Mouse (Mus musculus) MEL (cell line): ENCODE measurements around the gene Gm10188. TPM values are rescaled to one million over a fixed set of nuclear protein-coding genes. Genes with fewer than 3 reads are reported as not detected.

Experiments used
- DNase-seq: peaks from one replicate; pipeline ENCODE4 v3.0.0; 2011; ENCODE audit warnings: low read depth, low spot score
- H3K27ac ChIP-seq: 2 replicates; pipeline ENCODE4 v1.5.1; 2012; ENCODE audit warnings: low read depth, mild to moderate bottlenecking, control low read depth, low read length, moderate library complexity; ENCODE audit not compliant: control insufficient read depth
- H3K27me3 ChIP-seq, 2 experiments: fragments of 150-350 bp in 1 of 2; sonication (generic) in 1 of 2; 2 replicates each; pipeline ENCODE4 v1.6.1; 2012; ENCODE audit warnings: low read length in 2 of 2, mild to moderate bottlenecking in 2 of 2, improper control_type of control experiment in 1 of 2, moderate library complexity in 1 of 2; ENCODE audit not compliant: insufficient read depth in 2 of 2, control insufficient read depth in 1 of 2
- H3K36me3 ChIP-seq, 2 experiments: 2 replicates each; pipeline ENCODE4 v1.6.1; 2012 to 2014; ENCODE audit warnings: low read length in 2 of 2, improper control_type of control experiment in 1 of 2, inconsistent platforms in 1 of 2, mild to moderate bottlenecking in 1 of 2; ENCODE audit not compliant: insufficient read depth in 2 of 2, control insufficient read depth in 1 of 2
- H3K4me1 ChIP-seq, 2 experiments: fragments of 150-350 bp in 1 of 2; sonication (generic) in 1 of 2; 2 replicates each; pipeline ENCODE4 v1.6.1; 2012; ENCODE audit warnings: low read length in 2 of 2, improper control_type of control experiment in 1 of 2, mild to moderate bottlenecking in 1 of 2; ENCODE audit not compliant: insufficient read depth in 2 of 2, control insufficient read depth in 1 of 2
- H3K4me3 ChIP-seq, 2 experiments: fragments of 150-350 bp in 1 of 2; sonication (generic) in 1 of 2; 2 replicates each; pipeline ENCODE4 v1.5.1; 2012; ENCODE audit warnings: low read depth in 2 of 2, low read length in 2 of 2, mild to moderate bottlenecking in 2 of 2, moderate library complexity in 2 of 2, control low read depth in 1 of 2, improper control_type of control experiment in 1 of 2; ENCODE audit not compliant: control insufficient read depth in 1 of 2, insufficient read depth in 1 of 2
- H3K79me2 ChIP-seq: 2 replicates; pipeline ENCODE4 v1.6.1; 2012; ENCODE audit warnings: mild to moderate bottlenecking, low read length, moderate library complexity; ENCODE audit not compliant: control insufficient read depth, poor library complexity, insufficient read depth
- H3K9ac ChIP-seq: 2 replicates; pipeline ENCODE4 v1.6.1; 2012; ENCODE audit warnings: low read depth, mild to moderate bottlenecking, control low read depth, low read length, moderate library complexity; ENCODE audit not compliant: control insufficient read depth, poor library complexity, severe bottlenecking
- H3K9me3 ChIP-seq: fragments of 150-350 bp; sonication (generic); replicated peaks from 2 replicates; pipeline ENCODE4 v1.6.1; 2012; ENCODE audit warnings: mild to moderate bottlenecking, low read length, improper control_type of control experiment, moderate library complexity; ENCODE audit not compliant: insufficient read depth
- BHLHE40 ChIP-seq: IDR thresholded peaks from 2 replicates; pipeline ENCODE4 v1.6.1; 2012; ENCODE audit warnings: low read depth, mild to moderate bottlenecking, inconsistent platforms, low read length, improper control_type of control experiment, borderline replicate concordance
- CTCF ChIP-seq, 3 experiments: IDR thresholded peaks in 2 of 3; conservative IDR thresholded peaks in 1 of 3; 2 replicates each; pipeline ENCODE4 v1.5.1; 2011 to 2012; ENCODE audit warnings: low read length in 3 of 3, low read depth in 2 of 3, mild to moderate bottlenecking in 2 of 3, improper control_type of control experiment in 1 of 3, inconsistent platforms in 1 of 3, mixed read lengths in 1 of 3, moderate library complexity in 1 of 3; ENCODE audit not compliant: control insufficient read depth in 1 of 3, insufficient read depth in 1 of 3, poor library complexity in 1 of 3, severe bottlenecking in 1 of 3
- E2F4 ChIP-seq: IDR thresholded peaks from 2 replicates; pipeline ENCODE4 v1.6.1; 2011; ENCODE audit warnings: low read depth, low read length, improper control_type of control experiment, borderline replicate concordance
- ELF1 ChIP-seq: IDR thresholded peaks from 2 replicates; pipeline ENCODE4 v1.6.1; 2014; ENCODE audit warnings: low read depth, mild to moderate bottlenecking, inconsistent platforms, low read length, improper control_type of control experiment, moderate library complexity
- EP300 ChIP-seq, 2 experiments: IDR thresholded peaks; 2 replicates each; pipeline ENCODE4 v1.6.1; 2011; ENCODE audit warnings: improper control_type of control experiment in 2 of 2, low read length in 2 of 2, low read depth in 1 of 2, mild to moderate bottlenecking in 1 of 2
- ETS1 ChIP-seq: IDR thresholded peaks from 2 replicates; pipeline ENCODE4 v1.6.1; 2012; ENCODE audit warnings: low read depth, mild to moderate bottlenecking, inconsistent platforms, low read length, improper control_type of control experiment, moderate library complexity
- GATA1 ChIP-seq: IDR thresholded peaks from 2 replicates; pipeline ENCODE4 v1.6.1; 2011; ENCODE audit warnings: low read depth, low read length, improper control_type of control experiment
- HCFC1 ChIP-seq: IDR thresholded peaks from 2 replicates; pipeline ENCODE4 v1.6.1; 2012; ENCODE audit warnings: low read depth, mild to moderate bottlenecking, inconsistent platforms, low read length, improper control_type of control experiment, moderate library complexity
- JUND ChIP-seq: IDR thresholded peaks from 2 replicates; pipeline ENCODE4 v1.6.1; 2011; ENCODE audit warnings: low read depth, mild to moderate bottlenecking, improper control_type of control experiment, low read length
- KAT2A ChIP-seq: conservative IDR thresholded peaks from 2 replicates; pipeline ENCODE4 v1.6.1; 2012; ENCODE audit warnings: low read depth, low read length, improper control_type of control experiment, inconsistent platforms
- MAFK ChIP-seq: IDR thresholded peaks from 2 replicates; pipeline ENCODE4 v1.6.1; 2011; ENCODE audit warnings: low read depth, mild to moderate bottlenecking, low read length, improper control_type of control experiment, borderline replicate concordance
- MAX ChIP-seq: IDR thresholded peaks from 2 replicates; pipeline ENCODE4 v1.6.1; 2011; ENCODE audit warnings: low read length, improper control_type of control experiment
- MAZ ChIP-seq: IDR thresholded peaks from 2 replicates; pipeline ENCODE4 v1.6.1; 2012; ENCODE audit warnings: low read depth, mild to moderate bottlenecking, inconsistent platforms, low read length, improper control_type of control experiment
- MXI1 ChIP-seq: IDR thresholded peaks from 2 replicates; pipeline ENCODE4 v1.6.1; 2011; ENCODE audit warnings: mild to moderate bottlenecking, low read depth, low read length, improper control_type of control experiment
- MYB ChIP-seq: IDR thresholded peaks from 2 replicates; pipeline ENCODE4 v1.6.1; 2011; ENCODE audit warnings: mild to moderate bottlenecking, low read depth, low read length, improper control_type of control experiment
- MYC ChIP-seq: IDR thresholded peaks from 2 replicates; pipeline ENCODE4 v1.6.1; 2011; ENCODE audit warnings: low read depth, mild to moderate bottlenecking, low read length, improper control_type of control experiment, moderate library complexity
- NELFE ChIP-seq: IDR thresholded peaks from 2 replicates; pipeline ENCODE4 v1.6.1; 2011; ENCODE audit warnings: low read depth, low read length, improper control_type of control experiment
- POLR2A ChIP-seq, 2 experiments: IDR thresholded peaks; 2 replicates each; pipeline ENCODE4 v1.6.1; 2011 to 2012; ENCODE audit warnings: low read length in 2 of 2, mild to moderate bottlenecking in 2 of 2, control low read depth in 1 of 2, improper control_type of control experiment in 1 of 2, low read depth in 1 of 2, moderate library complexity in 1 of 2; ENCODE audit not compliant: control insufficient read depth in 1 of 2, insufficient read depth in 1 of 2, poor library complexity in 1 of 2
- POLR2AphosphoS2 ChIP-seq: IDR thresholded peaks from 2 replicates; pipeline ENCODE4 v1.6.1; 2011; ENCODE audit warnings: low read length, improper control_type of control experiment
- RCOR1 ChIP-seq: IDR thresholded peaks from 2 replicates; pipeline ENCODE4 v1.6.1; 2012; ENCODE audit warnings: low read depth, mild to moderate bottlenecking, inconsistent platforms, low read length, improper control_type of control experiment
- SIN3A ChIP-seq: IDR thresholded peaks from 2 replicates; pipeline ENCODE4 v1.6.1; 2012; ENCODE audit warnings: low read length, improper control_type of control experiment, inconsistent platforms
- SMC3 ChIP-seq: IDR thresholded peaks from 2 replicates; pipeline ENCODE4 v1.6.1; 2011; ENCODE audit warnings: low read depth, low read length, improper control_type of control experiment
- TAL1 ChIP-seq: IDR thresholded peaks from 2 replicates; pipeline ENCODE4 v1.6.1; 2012; ENCODE audit warnings: mild to moderate bottlenecking, inconsistent platforms, low read length, moderate library complexity, mixed read lengths
- TCF12 ChIP-seq: IDR thresholded peaks from 2 replicates; pipeline ENCODE4 v1.6.1; 2014; ENCODE audit warnings: low read depth, mild to moderate bottlenecking, inconsistent platforms, low read length, improper control_type of control experiment, moderate library complexity
- USF1 ChIP-seq: IDR thresholded peaks from 2 replicates; pipeline ENCODE4 v1.6.1; 2014; ENCODE audit warnings: low read depth, mild to moderate bottlenecking, inconsistent platforms, low read length, improper control_type of control experiment, moderate library complexity
- USF2 ChIP-seq, 2 experiments: IDR thresholded peaks; 2 replicates each; pipeline ENCODE4 v1.6.1; 2011 to 2012; ENCODE audit warnings: improper control_type of control experiment in 2 of 2, low read length in 2 of 2, borderline replicate concordance in 1 of 2, inconsistent platforms in 1 of 2, low read depth in 1 of 2, mild to moderate bottlenecking in 1 of 2; ENCODE audit not compliant: insufficient read depth in 1 of 2
- ZC3H11A ChIP-seq: IDR thresholded peaks from 2 replicates; pipeline ENCODE4 v1.6.1; 2012; ENCODE audit warnings: low read depth, mild to moderate bottlenecking, inconsistent platforms, low read length, improper control_type of control experiment
- ZKSCAN1 ChIP-seq: IDR thresholded peaks from 2 replicates; pipeline ENCODE4 v1.6.1; 2012; ENCODE audit warnings: low read depth, mild to moderate bottlenecking, inconsistent platforms, low read length, improper control_type of control experiment, moderate library complexity
- ZMIZ1 ChIP-seq: IDR thresholded peaks from 2 replicates; pipeline ENCODE4 v1.6.1; 2012; ENCODE audit warnings: low read depth, mild to moderate bottlenecking, inconsistent platforms, low read length, improper control_type of control experiment, moderate library complexity
- ZNF384 ChIP-seq: IDR thresholded peaks from 2 replicates; pipeline ENCODE4 v1.6.1; 2012; ENCODE audit warnings: low read depth, mild to moderate bottlenecking, inconsistent platforms, low read length, improper control_type of control experiment
- polyA plus RNA-seq, 2 experiments: library from polyadenylated mRNA; stranded (reverse) in 1 of 2; unstranded in 1 of 2; fragments of >175 nt in 1 of 2; fragments of >200 nt in 1 of 2; gene quantifications; 2 replicates each; pipeline versions ENCODE4 v1.2.1 to v1.2.4; 2012; ENCODE audit warnings: low replicate concordance in 2 of 2, low read depth in 1 of 2; ENCODE audit not compliant: insufficient read length in 2 of 2, insufficient read depth in 1 of 2, missing spikeins in 1 of 2
- total RNA-seq: library from RNA; depleted of rRNA; stranded (reverse); fragments of 300-350 nt; gene quantifications from 2 replicates; pipeline ENCODE4 v1.2.3, GENCODE M21; 2012

Gm10188 gene
- total and polyA plus RNA-seq, 3 experiments: not detected

DNA sequence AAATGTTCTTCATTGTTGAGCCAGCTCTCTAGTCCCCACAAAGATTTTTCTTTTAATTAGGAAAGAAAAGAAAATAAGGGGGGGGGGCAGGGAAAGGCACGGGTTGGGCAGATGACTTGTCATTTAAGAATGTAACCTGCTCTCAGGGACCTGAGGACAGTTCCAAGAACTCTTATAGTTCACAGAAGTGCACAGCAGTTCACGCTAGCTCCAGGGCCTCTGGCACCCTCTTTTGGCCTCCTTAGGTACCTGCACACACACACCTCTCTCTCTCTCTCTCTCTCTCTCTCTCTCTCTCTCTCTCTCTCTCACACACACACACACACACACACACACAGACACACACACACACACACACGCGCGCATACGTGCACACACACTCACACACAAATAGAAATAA is 24.9 kb upstream of the Gm10188 start (continued):
- TF ChIP-seq TCF12: no peak
- peak; percentile 35 for TF ChIP-seq SMC3

DNA sequence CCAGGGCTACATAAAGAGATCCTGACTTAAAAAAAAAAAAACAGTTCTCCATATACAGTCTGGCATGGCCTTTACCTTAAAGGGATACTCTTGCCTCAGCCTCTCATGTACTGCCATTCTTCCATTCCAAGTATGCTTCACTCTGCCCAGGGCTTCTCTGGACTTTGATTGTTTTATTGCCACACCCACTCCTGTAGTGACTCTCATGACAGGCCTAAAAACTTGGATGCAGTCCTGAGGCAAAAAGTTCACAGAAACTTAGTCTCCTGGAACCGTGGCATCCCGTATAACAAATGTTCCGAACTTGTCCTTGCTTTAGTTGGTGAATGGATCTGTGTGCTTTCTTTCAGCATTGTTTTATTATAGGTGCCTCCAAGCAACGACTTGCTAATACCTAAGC is 17.1 kb upstream of the Gm10188 start:
- Histone ChIP-seq H3K79me2 (no peaks in the 10 kb centered on the region), H3K4me1 (peaks cover 8 to 16% of the 10 kb centered on the region in 2 experiments; a peak in 3 of 4 replicates), H3K27ac (no peak overlapping the region), H3K9me3 (no peaks in the 10 kb centered on the region), H3K9ac (no peak overlapping the region), H3K4me3 (no peak overlapping the region), H3K36me3 (peaks cover 0 to 12% of the 10 kb centered on the region in 2 experiments; a peak in 2 of 4 replicates), H3K27me3 (no peaks in the 10 kb centered on the region)
- no peak for DNase-seq
- TF ChIP-seq RCOR1 (no peak), TCF12 (no peak)

DNA sequence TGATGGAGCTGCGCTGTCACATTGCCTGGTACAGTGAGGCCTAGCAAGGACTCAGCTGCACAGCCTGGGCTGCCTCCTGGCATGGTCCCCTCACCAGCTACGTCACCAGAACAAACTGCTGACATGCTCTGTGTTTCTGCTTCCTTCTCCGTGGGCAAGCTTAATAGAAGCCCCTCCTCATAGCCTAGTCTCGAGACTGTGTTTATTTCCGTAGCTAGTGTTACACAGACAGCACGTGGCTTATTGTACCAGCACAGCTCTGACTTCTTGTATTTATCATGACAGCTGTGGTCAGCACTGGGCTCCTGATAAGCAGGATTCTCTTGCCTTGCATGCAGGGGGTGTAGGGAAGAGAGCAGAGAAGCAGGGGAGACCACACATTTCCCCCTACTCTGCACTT is 16.6 kb upstream of the Gm10188 start:
- Histone ChIP-seq H3K36me3 (peaks cover 0 to 12% of the 10 kb centered on the region in 2 experiments; a peak in 2 of 4 replicates), H3K9ac (peak overlapping the region; percentile 5), H3K79me2 (no peaks in the 10 kb centered on the region), H3K9me3 (no peaks in the 10 kb centered on the region), H3K27me3 (no peaks in the 10 kb centered on the region), H3K4me1 (peaks cover 8 to 16% of the 10 kb centered on the region in 2 experiments; a peak in 3 of 4 replicates), H3K27ac (peak overlapping the region; percentile 15; the same call in 1 of the 2 replicates), H3K4me3 (no peak overlapping the region)
- peak; percentile 84 for DNase-seq
- TF ChIP-seq ELF1 (0 out of 2 replicates have a peak, but pooled peaks have one; percentile 24), MAX (peak; percentile 99), EP300 (IDR thresholded peaks at IDR 0.05; ENCODE audit: low read depth in 1 of 2, low read length in 2 of 2) (peak; percentile 78 to 88), ZKSCAN1 (no peak; the same call in 1 of the 2 replicates), GATA1 (peak; percentile 94), RCOR1 (peak; percentile 87), TAL1 (peak; percentile 59), ZC3H11A (no peak), KAT2A (no peak), MAFK (peak; percentile 69), CTCF (IDR thresholded peaks at IDR 0.05 in 2 of 3, conservative IDR thresholded peaks at IDR 0.05 in 1 of 3; ENCODE audit: control insufficient read depth in 1 of 3, insufficient read depth in 1 of 3, low read depth in 2 of 3, low read length in 3 of 3, poor library complexity in 1 of 3, severe bottlenecking in 1 of 3) (no peak), POLR2A (IDR thresholded peaks at IDR 0.05; ENCODE audit: control insufficient read depth in 1 of 2, insufficient read depth in 1 of 2, low read depth in 1 of 2, low read length in 2 of 2, poor library complexity in 1 of 2) (no peak), JUND (no peak), HCFC1 (0 out of 2 replicates have a peak, but pooled peaks have one; percentile 35), TCF12 (peak; percentile 85), USF1 (peak; percentile 83), MYC (peak; percentile 98), E2F4 (no peak), MYB (no peak), BHLHE40 (peak; percentile 98), SIN3A (peak; percentile 99), ETS1 (peak; percentile 95), NELFE (0 out of 2 replicates have a peak, but pooled peaks have one; percentile 21), ZMIZ1 (no peak), MXI1 (peak; percentile 99), ZNF384 (peak; percentile 24), MAZ (0 out of 2 replicates have a peak, but pooled peaks have one; percentile 56), USF2 (IDR thresholded peaks at IDR 0.05; ENCODE audit: borderline replicate concordance in 1 of 2, insufficient read depth in 1 of 2, low read depth in 1 of 2, low read length in 2 of 2) (0 out of 4 replicates have a peak, but pooled peaks of 1 of the 2 experiments have one; percentile 21), POLR2AphosphoS2 (no peak)
